Mouse (Mus musculus) urinary bladder, postnatal 0 days (tissue): Measurements from ENCODE around the gene Hoxa9. TPM values are rescaled to one million over a fixed set of nuclear protein-coding genes. Genes with fewer than 3 reads are reported as not detected.

Experiments used
- microRNA counts: library from miRNA; unstranded; fragments of <30 nt; microRNA quantifications from one replicate; lab custom pipeline; 2016
- microRNA-seq: library from miRNA; unstranded; fragments of <30 nt; microRNA quantifications from one replicate; pipeline ENCODE4, GENCODE M21; 2016
- polyA plus RNA-seq: library from polyadenylated mRNA; unstranded; fragments of >200 nt; fragmentation: Nextera tagmentation; extraction: Ambion mirVana; gene quantifications from 2 replicates; pipeline ENCODE4 v1.2.1, GENCODE M21; 2015

The Hoxa9 gene
- 15.0 and 17.9 TPM in 2 replicates for polyA plus RNA-seq

GRCm38 (mm10) chr6:52230516-52231165 is at the start of gene Hoxa9:
Hoxa9 (minus strand) TSS chr6:52231089.

DNA sequence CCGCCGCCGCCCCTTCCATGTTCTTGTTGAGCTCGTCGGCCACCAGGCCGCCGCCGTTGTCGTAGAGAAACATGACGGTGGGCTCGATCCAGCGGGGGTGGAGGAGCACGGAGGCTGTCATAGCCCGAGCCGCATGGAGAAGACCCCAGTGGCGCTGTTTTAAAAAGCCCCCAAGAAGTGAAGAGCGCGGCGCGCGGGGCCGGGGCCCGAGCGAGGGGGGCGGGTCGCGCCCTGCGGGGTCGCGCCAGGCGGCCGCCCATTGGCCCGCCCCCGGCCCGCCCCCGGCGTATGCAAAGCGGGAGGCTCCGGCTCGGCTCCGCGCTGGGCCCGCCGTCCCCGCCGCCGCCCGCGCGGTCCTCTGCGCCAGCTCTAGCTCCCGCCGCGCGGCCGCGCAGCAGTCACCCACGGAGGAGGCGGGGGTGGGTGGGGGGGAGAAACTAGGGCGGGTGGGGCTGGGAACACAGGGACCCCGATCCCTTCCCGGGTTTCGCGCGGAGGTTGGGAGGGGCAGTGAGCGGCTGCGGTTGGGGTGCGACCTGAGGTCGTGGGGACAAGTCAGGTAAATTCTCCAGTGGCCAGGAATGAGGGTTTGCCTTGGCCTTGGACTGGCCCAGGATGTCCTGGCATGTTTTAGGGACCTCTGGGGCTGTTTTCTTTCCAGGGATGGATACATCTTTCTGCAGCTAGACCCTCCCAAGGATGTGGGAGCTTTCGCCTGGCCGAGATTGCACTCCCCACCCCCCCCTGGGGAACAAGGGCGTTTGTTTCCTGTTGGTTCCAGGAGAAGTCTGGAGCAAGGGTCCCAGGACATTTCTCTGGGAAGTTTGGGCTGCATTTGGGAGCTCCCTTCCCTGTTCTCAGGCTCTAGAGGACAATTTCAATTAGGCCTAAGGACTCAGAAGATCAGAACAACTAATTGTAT is 30.0 kb upstream of the Hoxa9 start, which contains the start of gene Hoxa13:
Gene Hoxa13 (minus strand): TSS at position 227 of the 922 bp plus-strand sequence.

DNA sequence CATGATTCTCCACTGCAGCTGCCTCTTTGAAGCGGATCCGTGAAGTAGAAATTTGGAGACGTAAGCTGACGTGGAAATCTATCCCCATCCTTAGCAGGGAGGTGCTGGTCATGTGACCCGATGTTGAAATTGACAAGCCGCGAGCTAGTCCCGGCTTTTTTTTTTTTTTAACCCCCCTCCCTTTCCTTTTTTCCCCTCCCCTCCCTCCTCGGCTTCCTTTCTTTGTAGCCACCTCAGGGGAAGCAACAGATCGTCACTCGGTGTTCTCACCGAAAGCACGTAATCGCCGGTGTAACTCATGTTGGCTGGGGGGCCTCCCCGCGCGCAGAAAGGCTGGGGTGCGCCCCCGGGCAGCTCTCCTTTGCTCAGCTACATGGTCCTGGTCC is 14.9 kb upstream of the Hoxa9 start, which contains the start of gene Hoxa11:
Gene Hoxa11 (minus strand): TSS at position 54 of the 386 bp plus-strand sequence.

DNA sequence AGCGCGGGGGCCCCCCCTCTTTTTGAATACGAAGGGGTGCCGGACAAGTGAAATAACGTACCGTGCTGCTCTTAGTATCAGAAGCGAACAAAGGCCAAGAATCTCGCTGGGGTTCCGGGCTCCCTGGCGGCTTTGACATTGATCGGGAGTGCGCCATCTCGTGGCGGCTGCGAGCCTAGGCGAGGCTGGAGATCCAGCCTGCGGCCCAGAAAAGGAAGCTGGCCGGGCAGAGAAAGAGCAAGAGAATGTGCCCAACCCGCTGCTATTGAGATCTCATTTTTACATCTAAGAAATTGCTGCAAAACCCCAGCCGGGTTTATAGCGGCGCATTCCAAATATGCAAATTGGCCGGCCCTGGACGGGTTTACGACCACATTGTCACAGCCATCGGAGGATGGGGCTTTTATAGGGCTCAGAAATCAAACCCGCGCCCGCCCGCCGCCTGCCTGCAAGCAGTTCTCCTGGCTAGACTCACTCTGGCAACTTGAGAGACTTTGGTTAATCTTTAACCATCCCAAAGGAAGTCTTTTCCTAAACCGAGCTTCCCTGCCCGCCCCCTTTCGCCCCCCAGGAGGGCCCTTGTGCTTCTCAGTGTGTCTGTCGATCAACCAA is 9.6 kb upstream of the Hoxa9 start, which contains the start of gene Hoxa10:
Gene Hoxa10 (minus strand): TSS at position 466 of the 612 bp plus-strand sequence.

DNA sequence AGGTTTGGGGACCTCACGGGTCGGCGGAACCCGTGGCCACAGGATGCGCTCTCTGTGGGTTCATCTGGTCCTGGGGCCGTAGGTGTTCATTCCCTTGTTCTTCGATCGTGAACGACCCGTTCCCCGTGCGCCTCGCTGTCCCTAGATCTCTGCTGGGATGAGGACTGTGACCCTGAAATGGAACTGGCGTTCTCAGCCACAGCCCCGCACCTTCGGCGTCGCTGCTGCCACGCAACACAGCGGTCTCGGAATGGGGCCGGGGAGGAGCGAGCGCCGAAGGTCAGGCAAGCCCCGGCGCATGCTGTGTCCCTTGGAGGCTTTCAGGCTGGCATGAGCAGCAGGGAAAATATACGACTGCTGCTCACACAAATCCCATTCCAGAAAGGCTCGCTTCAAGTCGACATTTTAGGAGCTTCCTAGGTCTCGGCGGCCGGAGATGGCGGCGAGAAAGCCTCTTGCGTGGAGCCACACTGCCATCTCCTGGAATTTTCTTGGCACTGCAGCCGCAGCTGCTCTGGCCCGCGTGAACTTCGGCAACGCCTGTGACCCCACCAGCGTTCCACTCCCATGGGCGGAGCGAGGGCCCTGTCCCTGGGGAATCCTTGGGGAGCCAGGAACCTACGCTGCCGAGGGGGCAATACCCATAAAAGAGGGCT is 9.4 kb downstream of the Hoxa9 start, which contains the start of gene Hoxa7:
Gene Hoxa7 (minus strand): TSS at position 518 of the 656 bp plus-strand sequence.

DNA sequence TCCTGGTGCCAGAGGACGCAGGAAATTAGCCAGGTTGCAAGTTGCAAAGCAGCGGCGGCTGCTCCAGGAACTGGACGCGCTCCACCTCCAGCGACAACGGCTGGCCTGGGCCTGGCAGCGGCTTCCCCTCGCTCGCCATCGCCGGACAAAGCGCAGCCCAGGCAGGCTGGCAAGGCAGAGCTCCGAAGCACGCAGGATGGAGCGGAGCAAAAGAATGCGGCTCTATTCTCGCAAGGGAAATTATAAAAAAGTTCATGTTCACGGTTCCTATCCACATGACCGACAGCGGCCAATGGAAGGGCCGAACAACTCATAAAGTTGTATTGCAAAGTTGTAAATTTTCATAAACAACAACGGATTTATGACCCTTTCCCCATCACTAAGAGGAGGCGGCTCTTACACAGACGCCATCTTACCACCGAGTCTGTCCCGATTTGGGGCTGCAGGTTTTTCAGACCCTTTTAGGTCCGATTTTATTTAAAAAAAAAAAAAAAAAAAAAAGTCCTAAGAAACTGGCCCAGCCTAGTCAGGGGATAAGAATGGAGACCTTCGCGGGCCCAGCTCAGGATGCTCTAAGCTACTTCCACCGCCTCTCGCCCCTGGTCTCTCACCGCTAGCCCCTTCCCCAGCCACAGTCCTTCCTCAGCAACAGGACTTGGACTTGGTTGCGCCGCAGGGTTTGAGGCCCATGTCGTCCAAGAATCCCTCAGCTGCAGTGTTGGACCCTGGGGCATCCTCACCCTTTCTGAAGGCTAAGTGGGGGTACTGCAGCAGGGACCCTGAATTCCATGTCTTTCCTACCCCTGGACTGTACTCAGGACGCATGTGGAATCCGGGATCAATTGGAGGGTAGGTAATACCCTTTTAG is 17.5 kb downstream of the Hoxa9 start, which contains the start of the genes Hoxa3 and Gm28308:
Gene Hoxa3 (minus strand): TSS at position 218 of the 868 bp plus-strand sequence.
Gene Gm28308 (minus strand): TSS at position 221 of the 868 bp plus-strand sequence.

DNA sequence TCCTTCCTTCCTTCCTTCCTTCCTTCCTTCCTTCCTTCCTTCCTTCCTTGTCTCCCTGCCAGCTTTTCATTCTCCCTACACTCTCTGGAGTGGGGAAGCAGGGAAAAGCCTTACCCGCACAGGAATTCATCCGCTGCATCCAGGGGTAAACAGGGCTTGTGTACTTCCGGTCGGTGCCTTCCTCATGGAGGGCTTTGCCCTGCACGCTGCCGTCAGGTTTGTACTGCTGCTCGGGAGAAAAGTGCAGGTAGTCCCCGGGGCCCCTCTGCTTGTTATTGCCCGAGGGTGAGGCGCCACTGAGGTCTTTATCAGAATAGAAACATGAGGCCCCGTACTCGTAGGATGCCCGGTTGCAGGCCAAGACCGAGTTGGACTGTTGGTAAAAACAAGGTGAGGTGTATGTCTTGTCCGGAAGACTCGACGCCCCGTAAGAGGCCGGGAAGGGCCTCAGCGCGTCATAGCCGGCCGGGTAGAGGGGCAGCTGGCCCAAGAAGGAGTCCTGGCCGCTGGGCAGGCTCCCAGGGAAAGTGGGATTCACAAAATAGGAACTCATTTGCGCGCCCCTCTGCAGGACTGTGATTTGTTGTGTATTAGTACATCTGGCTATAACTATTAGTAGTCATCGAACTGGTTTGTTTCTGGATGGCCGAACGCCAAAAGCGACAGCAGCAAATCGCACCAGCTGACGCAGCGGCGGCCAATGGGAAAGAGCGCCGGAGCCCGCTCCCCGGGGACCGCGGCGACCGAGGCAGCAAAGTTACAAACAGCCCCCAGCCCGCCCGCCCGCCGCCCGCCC is 22.6 kb downstream of the Hoxa9 start, which contains the start of gene Hoxa6:
Gene Hoxa6 (minus strand): TSS at position 651 of the 796 bp plus-strand sequence.

DNA sequence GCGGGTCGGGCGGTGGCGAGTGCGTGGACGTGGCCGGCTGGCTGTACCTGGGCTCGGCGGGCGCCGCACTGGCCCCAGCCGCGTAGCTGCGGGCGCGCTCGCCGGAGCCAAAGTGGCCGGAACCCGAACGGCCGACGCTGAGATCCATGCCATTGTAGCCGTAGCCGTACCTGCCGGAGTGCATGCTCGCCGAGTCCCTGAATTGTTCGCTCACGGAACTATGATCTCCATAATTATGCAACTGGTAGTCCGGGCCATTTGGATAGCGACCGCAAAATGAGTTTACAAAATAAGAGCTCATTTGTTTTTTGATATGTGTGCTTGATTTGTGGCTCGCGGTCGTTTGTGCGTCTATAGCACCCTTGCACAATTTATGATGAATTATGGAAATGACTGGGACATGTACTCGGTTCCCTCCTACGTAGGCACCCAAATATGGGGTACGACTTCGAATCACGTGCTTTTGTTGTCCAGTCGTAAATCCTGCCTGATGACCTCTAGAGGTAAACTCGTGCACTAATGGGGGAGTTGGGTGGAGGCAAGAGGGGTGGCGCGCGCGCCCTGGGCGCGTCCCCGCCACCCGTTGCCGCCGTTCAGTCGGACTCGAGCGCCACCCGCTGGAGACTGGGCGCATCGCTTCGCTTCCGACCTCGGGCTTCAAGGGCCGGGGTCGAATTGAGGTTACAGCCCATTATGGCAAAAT is 26.7 kb downstream of the Hoxa9 start, which contains the start of gene Hoxa5:
Gene Hoxa5 (minus strand): TSS at position 538 of the 703 bp plus-strand sequence.

GRCm38 (mm10) chr6:52190906-52191810 is 39.7 kb downstream of the Hoxa9 start, which contains the start of gene Hoxa4:
Hoxa4 (minus strand) TSS chr6:52191753.

GRCm38 (mm10) chr6:52177061-52177735 is 53.7 kb downstream of the Hoxa9 start, which contains the start of gene 5730596B20Rik:
5730596B20Rik (plus strand) TSS chr6:52177498.

MicroRNA genes within 50 kb of the gene (microRNA counts, 519-probe panel; counts per million panel counts)
- microRNA mmu-miR-196b (lab: Ali Mortazavi, UCI): 4,559 counts per million, percentile 85 among the panel's probes with 10 or more counts

Small RNA genes within 50 kb of the gene (microRNA-seq; reads per million reads assigned to microRNA genes)
- 15,251 reads per million, percentile 96 among the genes with 10 or more reads in this experiment for gene Mir196b

Other genes with a start within 250 kb of the Hoxa9 start
- gene Skap2, start 218.5 kb downstream of the Hoxa9 start, polyA plus RNA-seq: 18.7 and 25.6 TPM in 2 replicates
- 0.11 and 0.60 TPM in 2 replicates for gene Hoxa1, start 72.8 kb downstream of the Hoxa9 start, polyA plus RNA-seq
- gene Hoxa2, start 66.3 kb downstream of the Hoxa9 start, polyA plus RNA-seq: 0.30 and 0.31 TPM in 2 replicates
- 0.08 and 0.13 TPM in 2 replicates for gene 5730596B20Rik, start 53.6 kb downstream of the Hoxa9 start, polyA plus RNA-seq
- 0.10 and 0.16 TPM in 2 replicates for gene Hoxa4, start 39.3 kb downstream of the Hoxa9 start, polyA plus RNA-seq
- gene Hoxa5, start 26.5 kb downstream of the Hoxa9 start, polyA plus RNA-seq: 0.40 and 0.49 TPM in 2 replicates
- gene Hoxa6, start 22.4 kb downstream of the Hoxa9 start, polyA plus RNA-seq: 0.62 TPM in 1 of 2 replicates, not detected in the other
- 0.46 and 0.83 TPM in 2 replicates for gene Hoxa3, start 17.8 kb downstream of the Hoxa9 start, polyA plus RNA-seq
- not detected in 2 replicates for gene Gm28308, start 17.8 kb downstream of the Hoxa9 start, polyA plus RNA-seq
- 9.8 and 10.9 TPM in 2 replicates for gene Hoxa7, start 9.2 kb downstream of the Hoxa9 start, polyA plus RNA-seq
- gene Hoxa10, start 9.8 kb upstream of the Hoxa9 start, polyA plus RNA-seq: 79.0 and 103 TPM in 2 replicates
- gene Hoxa11, start 14.7 kb upstream of the Hoxa9 start, polyA plus RNA-seq: 17.8 and 21.0 TPM in 2 replicates
- gene Hoxa13, start 29.8 kb upstream of the Hoxa9 start, polyA plus RNA-seq: 10.5 and 11.7 TPM in 2 replicates
- gene Evx1, start 82.4 kb upstream of the Hoxa9 start, polyA plus RNA-seq: 1.5 and 2.1 TPM in 2 replicates